Mouse (Mus musculus): ENCODE data around the gene Isoc2b. TPM values are rescaled to one million over a fixed set of nuclear protein-coding genes. Genes with fewer than 3 reads are reported as not detected.
A peak's percentile ranks its signal among the peaks of the same experiment; 100 is the strongest.

Isoc2b gene
- polyA plus RNA-seq, 1 experiment from 2014 or later = 16.7 TPM

DNA sequence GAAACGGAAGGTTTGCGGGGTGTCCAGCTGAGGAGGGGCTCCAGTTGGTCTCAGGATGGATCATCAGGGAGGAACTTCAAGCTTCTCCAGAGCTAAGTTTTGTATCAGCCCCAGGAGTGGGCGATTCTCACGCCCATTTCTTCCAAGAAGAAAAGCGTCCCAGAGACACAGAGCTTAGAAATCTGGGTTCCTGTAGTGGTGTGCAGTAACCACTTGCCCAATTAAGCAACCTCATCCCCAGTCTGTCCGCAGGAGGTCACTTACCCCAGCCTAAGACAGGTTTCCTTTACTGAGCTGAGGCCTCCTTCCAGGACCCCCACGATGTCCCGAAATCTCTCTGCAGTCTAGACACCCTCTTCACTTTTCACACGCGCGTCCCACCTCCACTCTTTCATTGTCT is 7.2 kb upstream of the Isoc2b start:
- peaks cover 14% of the 10 kb centered on the region for H3K4me1 ChIP-seq (ENCODE audit: control insufficient read depth, insufficient read depth, low read length)
- peak overlapping the region; percentile 80 for H3K9ac ChIP-seq (ENCODE audit: low read length)
- H3K27ac ChIP-seq (ENCODE audit: low read length) = peak overlapping the region; percentile 72
- peak overlapping the region; percentile 76 for H3K4me3 ChIP-seq (replicated peaks; ENCODE audit: low read length)
- no peak for ATAC-seq (ENCODE audit: insufficient read depth, low FRiP score)
- no peaks in the 10 kb centered on the region for H3K9me3 ChIP-seq (replicated peaks; ENCODE audit: control insufficient read depth, low read length)
- 8% methylated on average over 11 of the region's 11 CpGs for WGBS
- H3K27me3 ChIP-seq (ENCODE audit: control insufficient read depth, insufficient read depth, low read length) = no peaks in the 10 kb centered on the region
- H3K36me3 ChIP-seq (ENCODE audit: control insufficient read depth, insufficient read depth, low read length) = no peaks in the 10 kb centered on the region
- peak overlapping the region; percentile 92 for H3K4me2 ChIP-seq (ENCODE audit: low read depth, low read length)

DNA sequence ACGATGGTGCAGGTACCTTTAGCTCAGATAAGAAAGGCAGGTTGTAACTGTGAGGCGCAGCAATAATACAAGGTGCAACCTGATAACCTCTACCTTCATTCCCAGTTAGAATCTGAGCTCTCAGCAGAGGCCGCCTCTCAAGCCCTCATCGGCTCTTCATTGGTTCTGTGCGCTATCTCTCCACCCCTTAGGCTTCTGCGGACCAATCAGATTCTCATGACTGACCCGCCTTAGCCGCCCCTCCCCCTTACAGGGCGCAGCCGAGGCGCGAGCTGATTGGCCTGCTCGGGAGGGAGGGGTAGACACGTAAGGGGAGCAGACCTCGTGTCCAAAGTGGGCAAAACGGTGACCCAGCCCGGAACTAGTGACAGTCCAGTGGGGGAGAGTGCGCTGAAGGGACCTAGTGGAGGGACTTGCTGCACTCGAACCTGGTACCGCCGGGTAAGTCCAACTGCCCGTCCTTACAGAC is 6.7 kb upstream of the Isoc2b start, which contains the start of gene Isoc2a:
Isoc2a (plus strand) TSS at position 401 of the 469 bp plus-strand sequence.
- ATAC-seq (ENCODE audit: insufficient read depth, low FRiP score) = peak; percentile 100
- Histone ChIP-seq H3K9me3 (replicated peaks; ENCODE audit: control insufficient read depth, low read length) (no peaks in the 10 kb centered on the region), H3K9ac (ENCODE audit: low read length) (peak within 1 kb of the TSS; percentile 80), H3K27me3 (ENCODE audit: control insufficient read depth, insufficient read depth, low read length) (no peaks in the 10 kb centered on the region), H3K4me2 (ENCODE audit: low read depth, low read length) (peak within 1 kb of the TSS; percentile 92), H3K4me1 (ENCODE audit: control insufficient read depth, insufficient read depth, low read length) (peaks cover 14% of the 10 kb centered on the region), H3K4me3 (replicated peaks; ENCODE audit: low read length) (peak within 1 kb of the TSS; percentile 76), H3K36me3 (ENCODE audit: control insufficient read depth, insufficient read depth, low read length) (no peaks in the 10 kb centered on the region), H3K27ac (ENCODE audit: low read length) (peak within 1 kb of the TSS; percentile 73)
- WGBS = under 1% methylated on average over 22 of the region's 22 CpGs

DNA sequence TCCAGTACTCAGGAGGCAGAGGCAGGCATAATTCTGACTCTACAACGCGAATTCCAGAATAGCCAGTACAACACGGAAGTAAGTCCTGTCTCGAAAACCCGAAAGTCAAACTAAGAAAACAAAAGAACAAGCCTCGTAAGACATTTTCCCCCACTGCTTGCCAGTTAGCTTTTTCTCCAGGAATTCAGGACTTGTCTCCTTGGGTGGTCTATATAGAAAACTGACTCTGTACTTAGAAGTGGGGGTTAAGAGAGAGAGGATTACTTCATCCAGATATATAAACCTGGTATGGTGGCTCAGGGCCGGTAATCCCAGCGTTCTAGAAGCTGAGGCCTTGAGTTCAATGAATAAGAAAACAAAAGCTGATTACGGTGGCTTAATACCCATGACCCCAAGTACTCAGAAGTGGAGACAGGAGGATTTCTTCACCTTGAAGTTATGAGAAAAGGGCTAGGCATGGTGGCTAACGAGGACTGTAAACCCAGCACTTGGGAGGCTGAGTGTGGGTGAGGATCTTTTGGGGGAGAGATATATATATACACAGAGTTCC is 3.4 kb downstream of the Isoc2b start:
- Histone ChIP-seq H3K9me3 (replicated peaks; ENCODE audit: control insufficient read depth, low read length) (no peaks in the 10 kb centered on the region), H3K9ac (ENCODE audit: low read length) (peak overlapping the region; percentile 82), H3K36me3 (ENCODE audit: control insufficient read depth, insufficient read depth, low read length) (no peaks in the 10 kb centered on the region), H3K27ac (ENCODE audit: low read length) (peak overlapping the region; percentile 92), H3K4me1 (ENCODE audit: control insufficient read depth, insufficient read depth, low read length) (peaks cover 8% of the 10 kb centered on the region; the same call in 1 of the 2 replicates), H3K4me3 (replicated peaks; ENCODE audit: low read length) (peak overlapping the region; percentile 69), H3K27me3 (ENCODE audit: control insufficient read depth, insufficient read depth, low read length) (no peaks in the 10 kb centered on the region), H3K4me2 (ENCODE audit: low read depth, low read length) (peak overlapping the region; percentile 45)
- 29% methylated on average over 10 of the region's 10 CpGs for whole genome bisulfite sequencing
- ATAC-seq (ENCODE audit: insufficient read depth, low FRiP score) = no peak

DNA sequence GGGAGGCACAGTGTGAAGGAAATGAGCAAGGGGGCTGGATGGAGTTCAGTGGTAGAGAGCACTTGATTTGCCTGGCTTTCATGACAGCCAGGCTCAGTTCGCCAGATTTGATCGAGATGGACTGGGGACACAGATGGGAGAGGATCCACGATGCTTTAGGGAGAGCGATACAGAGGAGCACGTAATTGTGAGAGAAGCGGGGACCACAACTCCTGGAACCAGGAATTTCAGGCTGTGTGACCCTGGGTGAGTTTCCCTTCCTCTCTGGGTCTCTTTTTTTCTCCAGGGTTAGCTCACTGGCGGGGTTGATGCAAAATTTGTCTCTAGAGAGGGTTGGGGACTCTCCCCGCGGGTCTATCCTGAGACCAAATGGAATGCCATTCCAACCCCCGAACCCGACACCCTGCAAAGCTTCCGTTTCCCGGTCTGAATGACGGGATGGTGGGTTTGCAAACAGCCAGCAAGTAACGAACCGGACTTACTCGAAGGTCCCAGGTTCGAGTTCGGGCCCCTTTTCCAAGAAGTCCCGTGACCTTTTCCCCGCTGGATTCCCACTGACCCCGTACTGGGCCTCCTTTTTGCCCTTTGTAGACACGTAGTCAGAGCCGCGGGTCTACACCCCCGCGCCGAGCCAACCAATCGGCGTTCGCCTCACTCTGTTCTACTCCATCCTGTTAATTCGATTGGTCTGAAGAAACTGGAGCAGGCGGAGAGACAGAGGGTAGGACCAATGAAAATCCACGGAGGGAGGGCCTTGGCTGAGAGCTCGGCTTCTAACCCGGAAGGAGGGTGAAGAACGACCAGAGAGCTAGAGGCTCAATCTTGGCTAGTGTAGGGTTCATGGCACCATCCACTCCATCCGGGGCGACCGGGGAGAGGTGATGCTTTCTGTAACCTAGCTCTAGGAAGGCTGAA is 4.2 kb downstream of the Isoc2b start:
- 4% methylated on average over 40 of the region's 40 CpGs for WGBS
- Histone ChIP-seq H3K4me3 (replicated peaks; ENCODE audit: low read length) (peak overlapping the region; percentile 69), H3K27ac (ENCODE audit: low read length) (peak overlapping the region; percentile 92), H3K9me3 (replicated peaks; ENCODE audit: control insufficient read depth, low read length) (no peaks in the 10 kb centered on the region), H3K27me3 (ENCODE audit: control insufficient read depth, insufficient read depth, low read length) (no peaks in the 10 kb centered on the region), H3K36me3 (ENCODE audit: control insufficient read depth, insufficient read depth, low read length) (no peaks in the 10 kb centered on the region), H3K4me2 (ENCODE audit: low read depth, low read length) (peak overlapping the region; percentile 56), H3K4me1 (ENCODE audit: control insufficient read depth, insufficient read depth, low read length) (peaks cover 8% of the 10 kb centered on the region; the same call in 1 of the 2 replicates), H3K9ac (ENCODE audit: low read length) (peak overlapping the region; percentile 82)
- ATAC-seq (ENCODE audit: insufficient read depth, low FRiP score) = peak; percentile 99

DNA sequence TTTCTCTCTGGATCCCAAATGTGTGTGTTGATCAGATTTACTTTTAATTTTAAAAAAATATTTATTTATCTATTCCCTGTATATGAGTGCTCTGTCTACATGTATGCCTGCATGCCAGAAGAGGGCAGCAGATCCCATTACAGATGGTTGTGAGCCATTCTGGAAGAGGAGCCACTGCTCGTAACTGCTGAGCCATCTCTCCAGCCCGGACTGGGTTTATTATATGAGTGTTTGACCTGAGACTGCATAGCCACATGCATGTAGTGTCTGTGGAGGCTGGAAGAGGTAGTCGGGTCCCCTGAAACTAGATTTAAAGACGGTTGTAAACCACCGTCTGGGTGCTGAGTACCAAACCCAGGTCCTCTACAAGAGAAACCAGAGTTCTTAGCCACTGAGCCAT is 5.0 kb downstream of the Isoc2b start:
- no peak for ATAC-seq (ENCODE audit: insufficient read depth, low FRiP score)
- peaks cover 8% of the 10 kb centered on the region; the same call in 1 of the 2 replicates for H3K4me1 ChIP-seq (ENCODE audit: control insufficient read depth, insufficient read depth, low read length)
- H3K4me2 ChIP-seq (ENCODE audit: low read depth, low read length) = peak overlapping the region; percentile 56
- no peaks in the 10 kb centered on the region for H3K27me3 ChIP-seq (ENCODE audit: control insufficient read depth, insufficient read depth, low read length)
- 64% methylated on average over 5 of the region's 5 CpGs for WGBS
- H3K4me3 ChIP-seq (replicated peaks; ENCODE audit: low read length) = peak overlapping the region; percentile 69; the same call in 1 of the 2 replicates
- H3K36me3 ChIP-seq (ENCODE audit: control insufficient read depth, insufficient read depth, low read length) = no peaks in the 10 kb centered on the region
- no peak overlapping the region for H3K9ac ChIP-seq (ENCODE audit: low read length)
- 0 out of 2 replicates have a peak overlapping the region, but pooled peaks have one; percentile 21 for H3K27ac ChIP-seq (ENCODE audit: low read length)
- H3K9me3 ChIP-seq (replicated peaks; ENCODE audit: control insufficient read depth, low read length) = no peaks in the 10 kb centered on the region

DNA sequence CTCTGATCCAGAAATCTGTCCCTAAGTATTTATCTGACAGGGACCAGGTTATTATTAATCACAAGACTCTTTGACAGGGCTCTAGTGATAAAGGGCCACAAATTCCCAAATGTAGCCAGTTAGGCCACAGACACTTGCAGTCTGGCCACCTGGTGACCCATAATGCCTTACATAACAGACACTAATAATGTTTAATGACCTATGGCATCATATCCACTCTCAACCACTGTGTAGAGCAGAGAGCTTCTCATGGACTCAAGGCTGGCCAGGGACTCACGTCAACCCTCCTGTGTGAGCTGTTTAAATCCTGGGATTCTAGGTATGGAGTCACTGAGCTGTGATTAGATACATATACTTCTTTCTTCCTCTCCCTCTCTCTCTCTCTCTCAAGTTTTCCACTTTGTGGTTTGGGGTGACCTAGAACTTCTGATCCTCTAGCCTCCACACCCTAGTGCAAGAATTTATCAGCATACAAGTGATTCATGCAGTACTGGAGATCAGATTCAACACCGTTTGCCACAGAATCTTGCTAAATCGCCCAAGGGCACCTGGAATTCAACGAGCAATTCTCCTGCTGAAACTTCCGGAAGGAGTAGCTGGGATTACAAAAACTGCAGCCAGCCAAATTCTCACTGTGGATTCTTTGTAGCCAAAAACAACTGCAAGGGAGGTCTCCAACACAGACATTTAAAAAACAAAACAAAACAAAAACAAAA is 5.8 kb downstream of the Isoc2b start:
- H3K27ac ChIP-seq (ENCODE audit: low read length) = no peak overlapping the region
- 79% methylated on average over 5 of the region's 5 CpGs for WGBS
- no peak overlapping the region for H3K9ac ChIP-seq (ENCODE audit: low read length)
- H3K27me3 ChIP-seq (ENCODE audit: control insufficient read depth, insufficient read depth, low read length) = no peaks in the 10 kb centered on the region
- H3K4me1 ChIP-seq (ENCODE audit: control insufficient read depth, insufficient read depth, low read length) = peaks cover 8% of the 10 kb centered on the region; the same call in 1 of the 2 replicates
- no peak overlapping the region for H3K4me3 ChIP-seq (replicated peaks; ENCODE audit: low read length)
- no peak for ATAC-seq (ENCODE audit: insufficient read depth, low FRiP score)
- no peaks in the 10 kb centered on the region for H3K9me3 ChIP-seq (replicated peaks; ENCODE audit: control insufficient read depth, low read length)
- H3K36me3 ChIP-seq (ENCODE audit: control insufficient read depth, insufficient read depth, low read length) = no peaks in the 10 kb centered on the region
- no peak overlapping the region for H3K4me2 ChIP-seq (ENCODE audit: low read depth, low read length)

DNA sequence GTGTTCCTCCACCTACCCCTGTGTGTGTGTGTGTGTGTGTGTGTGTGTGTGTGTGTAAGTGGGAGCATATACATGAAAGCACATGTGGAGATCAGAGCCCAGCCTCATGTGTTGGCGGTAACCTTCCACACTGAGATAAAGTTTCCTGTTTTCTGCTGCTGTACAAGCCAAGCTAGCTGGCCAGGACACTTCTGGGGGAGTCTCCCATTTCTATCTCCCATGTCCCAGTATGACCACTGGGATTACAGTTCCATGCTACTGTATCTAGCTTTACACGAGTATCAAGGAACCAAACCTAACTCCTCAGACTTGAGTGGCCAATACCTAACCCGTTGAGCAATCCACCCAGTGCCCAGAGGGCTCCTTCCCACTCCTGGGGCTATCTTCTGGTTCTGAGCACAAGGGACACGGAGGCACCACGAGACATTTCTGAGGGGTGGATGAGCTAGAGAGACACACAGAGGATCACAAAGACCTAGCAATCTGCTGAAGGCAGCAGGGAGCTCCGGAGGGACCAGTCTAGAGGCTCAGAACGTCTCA is 6.4 kb downstream of the Isoc2b start:
- 75% methylated on average over 7 of the region's 7 CpGs for WGBS
- no peak overlapping the region for H3K4me2 ChIP-seq (ENCODE audit: low read depth, low read length)
- H3K27ac ChIP-seq (ENCODE audit: low read length) = no peak overlapping the region
- no peak for ATAC-seq (ENCODE audit: insufficient read depth, low FRiP score)
- no peaks in the 10 kb centered on the region for H3K27me3 ChIP-seq (ENCODE audit: control insufficient read depth, insufficient read depth, low read length)
- H3K36me3 ChIP-seq (ENCODE audit: control insufficient read depth, insufficient read depth, low read length) = no peaks in the 10 kb centered on the region
- H3K4me1 ChIP-seq (ENCODE audit: control insufficient read depth, insufficient read depth, low read length) = peaks cover 8% of the 10 kb centered on the region; the same call in 1 of the 2 replicates
- H3K9ac ChIP-seq (ENCODE audit: low read length) = no peak overlapping the region
- no peaks in the 10 kb centered on the region for H3K9me3 ChIP-seq (replicated peaks; ENCODE audit: control insufficient read depth, low read length)
- no peak overlapping the region for H3K4me3 ChIP-seq (replicated peaks; ENCODE audit: low read length)

DNA sequence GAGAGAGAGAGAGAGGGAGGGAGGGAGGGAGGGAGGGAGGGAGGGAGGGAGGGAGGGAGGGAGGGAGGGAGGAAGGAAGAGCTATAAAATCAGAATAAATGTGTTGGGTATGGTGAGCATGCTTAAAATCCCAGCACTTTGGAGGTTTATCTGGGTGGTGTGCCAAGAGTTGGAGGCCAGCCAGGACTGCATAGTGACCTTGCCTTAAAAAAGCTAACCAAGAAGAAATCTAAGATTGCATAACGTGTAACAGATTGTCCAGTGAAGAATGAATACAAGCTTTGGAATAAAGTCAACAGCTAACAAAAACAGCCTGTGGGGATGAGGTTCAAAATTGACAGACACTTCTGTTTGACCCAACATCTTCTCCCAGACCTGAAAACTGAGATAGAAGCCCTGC is 7.0 kb downstream of the Isoc2b start:
- Histone ChIP-seq H3K9ac (ENCODE audit: low read length) (no peak overlapping the region), H3K4me2 (ENCODE audit: low read depth, low read length) (no peak overlapping the region), H3K27me3 (ENCODE audit: control insufficient read depth, insufficient read depth, low read length) (no peaks in the 10 kb centered on the region), H3K9me3 (replicated peaks; ENCODE audit: control insufficient read depth, low read length) (no peaks in the 10 kb centered on the region), H3K4me3 (replicated peaks; ENCODE audit: low read length) (no peak overlapping the region), H3K4me1 (ENCODE audit: control insufficient read depth, insufficient read depth, low read length) (peaks cover 8% of the 10 kb centered on the region; the same call in 1 of the 2 replicates), H3K36me3 (ENCODE audit: control insufficient read depth, insufficient read depth, low read length) (no peaks in the 10 kb centered on the region), H3K27ac (ENCODE audit: low read length) (no peak overlapping the region)
- WGBS = 12% methylated on average over 1 of the region's 1 CpGs
- no peak for ATAC-seq (ENCODE audit: insufficient read depth, low FRiP score)

Data from stomach, embryonic 16.5 days (tissue).